3 mouse cellular contexts compared by ENCODE assay signal in the genomic region with DNA sequence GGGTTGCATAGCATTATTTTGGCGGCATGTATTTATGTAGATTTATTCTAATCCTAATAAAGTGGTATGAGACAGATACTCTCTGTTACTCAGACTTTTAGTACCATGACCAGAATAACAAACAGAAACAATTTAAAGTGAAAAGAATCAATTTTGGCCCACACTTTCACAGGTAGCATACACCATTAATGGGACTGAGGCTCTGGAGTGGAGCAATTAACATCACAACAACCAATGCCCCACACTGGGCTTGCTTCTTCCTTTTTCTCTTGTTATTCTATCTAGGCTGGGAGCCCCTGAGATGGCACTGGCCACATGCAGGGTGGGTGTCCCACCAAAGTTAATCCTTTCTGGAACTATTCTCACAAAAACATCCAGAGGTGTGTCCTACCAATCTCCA.
DNase-seq lines count a peak whose midpoint lies in the region.

No protein-coding gene starts in this region.

- DNase-seq in ES-CJ7 (ENCODE audit: low read depth, low spot score): peak; percentile 45
- DNase-seq in R1 (ENCODE audit: low read depth, low spot score): peak; percentile 52
- peak; percentile 23 for DNase-seq in ZHBTc4 (ENCODE audit: low read depth, low spot score)
